Mouse (Mus musculus) intestine, postnatal 0 days (tissue): ENCODE data around the gene S100a7a. TPM values are rescaled to one million over a fixed set of nuclear protein-coding genes. Genes with fewer than 3 reads are reported as not detected.

Source experiments
- ATAC-seq: fragments of 200-750 bp; cut with Nextera tagmentation; 2 replicates; pipeline ENCODE4 v1.8.0; 2017; ENCODE audit warnings: mild to moderate bottlenecking, moderate TSS enrichment, moderate library complexity
- H3K27ac ChIP-seq: fragments of 300-500 bp; sonication (generic); 2 replicates; pipeline ENCODE4 v1.5.1; 2014; ENCODE audit warnings: mild to moderate bottlenecking, low read depth, low read length, moderate library complexity
- H3K27me3 ChIP-seq: fragments of 300-500 bp; sonication (generic); replicated peaks from 2 replicates; pipeline ENCODE4 v1.6.1; 2014; ENCODE audit warnings: low read length, mixed read lengths; ENCODE audit not compliant: control insufficient read depth, insufficient read depth
- H3K36me3 ChIP-seq: fragments of 300-500 bp; sonication (generic); 2 replicates; pipeline ENCODE4 v1.6.1; 2014; ENCODE audit warnings: mild to moderate bottlenecking, moderate library complexity; ENCODE audit not compliant: control insufficient read depth, insufficient read depth
- H3K4me1 ChIP-seq: fragments of 300-500 bp; sonication (generic); replicated peaks from 2 replicates; pipeline ENCODE4 v1.6.1; 2014; ENCODE audit warnings: antibody characterized with exemption, low read length, mixed read lengths; ENCODE audit not compliant: control insufficient read depth, insufficient read depth
- H3K4me2 ChIP-seq: fragments of 300-500 bp; sonication (generic); replicated peaks from 2 replicates; pipeline ENCODE4 v1.6.1; 2014; ENCODE audit warnings: low read depth, mild to moderate bottlenecking, moderate library complexity
- H3K4me3 ChIP-seq: fragments of 300-500 bp; sonication (generic); 2 replicates; pipeline ENCODE4 v1.5.1; 2014; ENCODE audit warnings: low read depth, low read length
- H3K9ac ChIP-seq: fragments of 300-500 bp; sonication (generic); 2 replicates; pipeline ENCODE4 v1.6.1; 2014; ENCODE audit warnings: mild to moderate bottlenecking, low read depth, low read length
- H3K9me3 ChIP-seq: fragments of 300-500 bp; sonication (generic); 2 replicates; pipeline ENCODE4 v1.6.1; 2016; ENCODE audit warnings: mixed run types; ENCODE audit not compliant: control insufficient read depth
- CTCF ChIP-seq: sonication (generic); IDR thresholded peaks from 2 replicates; pipeline ENCODE4 v1.5.1; 2016; ENCODE audit warnings: low read depth, mild to moderate bottlenecking, control low read depth, antibody characterized with exemption, moderate library complexity
- WGBS: fragments of 180-500 bp; shearing (Covaris S2); extraction: QIAGEN DNeasy Blood & Tissue Kit; methylation state at CpG from one replicate; pipeline ENCODE4 v1.1.7; 2014; 5-methylcytosine and 5-hydroxymethylcytosine counted together
- polyA plus RNA-seq: library from polyadenylated mRNA; unstranded; fragments of >200 nt; fragmentation: Nextera tagmentation; extraction: Ambion mirVana; gene quantifications from 2 replicates; pipeline ENCODE4 v1.2.1, GENCODE M21; 2015

Gene S100a7a
- polyA plus RNA-seq, 1 experiment from 2014 or later = 0.12 TPM

DNA sequence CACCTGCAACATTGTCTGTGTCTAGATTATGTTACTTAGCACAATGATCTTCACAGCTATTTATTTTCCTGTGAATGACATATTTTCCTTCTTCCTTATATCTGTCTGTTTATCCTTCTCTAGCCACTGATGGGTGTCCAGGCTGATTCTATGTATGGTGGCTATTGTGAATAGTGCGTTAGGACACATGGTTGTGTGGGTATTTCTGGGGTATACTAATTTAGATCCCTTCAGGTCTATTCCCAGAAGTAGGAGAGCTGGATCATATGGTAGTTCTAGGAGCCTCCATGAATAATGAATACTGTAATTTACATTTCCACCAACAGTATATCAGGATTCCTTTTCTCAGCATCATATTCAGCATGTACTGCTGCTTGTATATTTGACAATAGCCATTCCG lies 4.0 kb upstream of the S100a7a start:
- Histone ChIP-seq H3K4me2 (no peak overlapping the region), H3K27ac (no peak overlapping the region), H3K9me3 (no peaks in the 10 kb centered on the region), H3K4me1 (no peaks in the 10 kb centered on the region), H3K27me3 (no peaks in the 10 kb centered on the region), H3K36me3 (no peaks in the 10 kb centered on the region), H3K4me3 (no peak overlapping the region), H3K9ac (no peak overlapping the region)
- WGBS = 95% methylated on average over 2 of the region's 2 CpGs
- ATAC-seq = no peak
- no peak for TF ChIP-seq CTCF

DNA sequence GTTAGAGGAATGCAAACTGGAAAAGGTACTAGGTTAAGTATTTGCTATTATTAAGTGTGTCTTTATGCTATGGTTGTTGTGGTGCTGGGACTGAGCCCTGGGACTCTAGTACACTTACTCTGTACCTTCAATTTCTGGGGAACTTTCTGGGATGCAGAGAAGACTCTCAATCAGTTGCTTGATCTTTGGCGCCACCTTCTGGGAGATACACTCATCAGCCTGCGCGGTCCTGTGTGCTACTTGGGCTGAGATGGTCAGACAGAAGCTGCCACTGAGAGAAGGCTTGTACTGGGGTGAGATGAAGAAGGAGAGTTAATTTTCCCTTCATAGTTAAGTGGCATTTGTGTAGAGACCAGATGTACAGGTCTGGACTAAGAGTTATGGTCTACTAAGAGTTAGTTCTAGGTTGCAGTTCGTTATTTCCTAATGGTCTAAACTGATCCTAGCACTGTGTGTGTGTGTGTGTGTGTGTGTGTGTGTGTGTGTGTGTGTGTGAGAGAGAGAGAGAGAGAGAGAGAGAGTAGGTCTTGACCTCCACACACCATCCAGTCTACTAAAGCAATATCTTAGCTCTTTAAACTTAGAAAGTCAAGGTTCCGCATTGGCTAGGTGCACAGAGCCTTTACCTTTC lies 824 bp upstream of the S100a7a start:
- no peak for ATAC-seq
- Histone ChIP-seq H3K27me3 (no peaks in the 10 kb centered on the region), H3K36me3 (no peaks in the 10 kb centered on the region), H3K9ac (no peak overlapping the region), H3K27ac (no peak overlapping the region), H3K4me1 (no peaks in the 10 kb centered on the region), H3K9me3 (no peaks in the 10 kb centered on the region), H3K4me3 (no peak overlapping the region), H3K4me2 (no peak overlapping the region)
- WGBS = 39% methylated on average over 5 of the region's 5 CpGs
- peak; percentile 90 for TF ChIP-seq CTCF

DNA sequence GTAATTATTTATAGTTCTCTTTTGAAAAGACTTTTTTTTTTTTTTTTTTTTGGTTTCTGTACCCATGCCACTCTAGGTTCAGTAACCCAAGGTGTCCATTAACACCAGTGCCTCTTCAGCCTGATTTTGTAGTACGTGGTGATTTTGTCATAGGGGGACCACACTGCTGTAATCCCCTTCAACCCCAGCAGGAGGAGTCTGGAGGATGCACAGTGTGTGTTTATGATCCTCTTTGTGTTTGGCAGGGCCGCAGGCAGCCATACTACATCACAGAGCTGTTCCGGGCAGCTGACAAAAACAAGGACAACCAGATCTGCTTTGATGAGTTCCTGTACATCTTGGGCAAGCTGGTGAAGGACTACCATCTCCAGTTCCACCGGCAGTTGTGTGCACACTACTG lies 3.6 kb downstream of the S100a7a start:
- Histone ChIP-seq H3K27me3 (no peaks in the 10 kb centered on the region), H3K9ac (no peak overlapping the region), H3K4me2 (no peak overlapping the region), H3K9me3 (no peaks in the 10 kb centered on the region), H3K4me3 (no peak overlapping the region), H3K4me1 (no peaks in the 10 kb centered on the region), H3K36me3 (no peaks in the 10 kb centered on the region), H3K27ac (no peak overlapping the region)
- ATAC-seq = no peak
- TF ChIP-seq CTCF = peak; percentile 58
- WGBS = 71% methylated on average over 4 of the region's 4 CpGs

DNA sequence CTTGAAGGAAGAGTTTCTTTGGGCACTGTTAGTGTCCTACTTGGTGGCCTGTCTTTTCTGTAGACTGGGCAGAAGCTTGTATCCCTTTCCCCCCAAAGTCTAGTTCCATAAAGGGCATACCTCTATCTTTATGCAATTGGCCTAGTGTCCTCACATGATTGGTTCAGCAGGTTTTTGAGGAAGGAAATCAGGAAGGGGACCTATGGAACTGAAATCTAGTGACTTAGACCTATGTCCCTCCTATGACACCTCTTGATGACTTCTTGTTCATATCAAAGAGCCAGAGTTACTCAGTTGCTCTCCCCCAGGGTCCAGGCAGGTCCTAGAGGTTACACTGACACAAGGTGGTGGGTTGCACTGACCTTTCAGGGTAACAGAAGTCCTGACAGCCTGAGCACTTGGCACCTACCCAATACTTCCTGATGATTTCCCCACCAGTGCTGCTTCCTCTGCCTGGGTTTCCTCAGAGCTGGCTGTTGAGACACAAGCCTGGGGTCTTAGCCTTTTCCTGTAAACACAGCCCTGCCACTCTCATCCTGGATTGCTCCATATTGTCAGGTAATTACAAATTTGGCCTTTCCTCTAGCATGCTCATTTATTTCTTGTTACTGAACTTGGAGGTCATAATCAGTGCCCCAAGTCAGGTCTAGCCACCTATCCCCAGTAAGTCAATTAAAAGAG lies 5.7 kb downstream of the S100a7a start:
- H3K4me2 ChIP-seq = no peak overlapping the region
- no peak for TF ChIP-seq CTCF
- no peak for ATAC-seq
- H3K4me3 ChIP-seq = no peak overlapping the region
- no peaks in the 10 kb centered on the region for H3K36me3 ChIP-seq
- H3K27me3 ChIP-seq = no peaks in the 10 kb centered on the region
- H3K4me1 ChIP-seq = no peaks in the 10 kb centered on the region
- no peak overlapping the region for H3K9ac ChIP-seq
- no peak overlapping the region for H3K27ac ChIP-seq
- no peaks in the 10 kb centered on the region for H3K9me3 ChIP-seq

DNA sequence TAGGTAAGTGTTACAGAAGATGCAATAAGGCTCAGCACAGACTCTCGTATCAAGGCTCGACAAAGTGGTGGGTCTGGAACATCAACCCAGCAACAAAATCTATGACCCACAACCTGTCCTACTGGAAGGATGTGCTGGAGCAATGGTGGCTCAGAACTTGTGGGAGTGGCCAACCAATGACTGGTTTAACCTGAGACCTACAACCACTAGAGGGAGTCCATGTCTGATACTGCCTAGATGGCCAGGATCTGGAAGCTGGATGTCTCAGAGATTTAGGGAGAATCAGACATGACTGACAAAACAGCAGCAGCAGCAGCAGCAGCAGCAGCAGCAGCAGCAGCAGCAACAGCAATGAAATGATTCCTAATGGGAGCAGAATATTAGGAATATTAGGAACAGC lies 10.4 kb downstream of the S100a7a start:
- TF ChIP-seq CTCF = peak; percentile 67
- whole genome bisulfite sequencing = 76% methylated on average over 2 of the region's 2 CpGs
- no peak overlapping the region for H3K9ac ChIP-seq
- no peak overlapping the region for H3K27ac ChIP-seq
- no peaks in the 10 kb centered on the region for H3K27me3 ChIP-seq
- H3K4me3 ChIP-seq = no peak overlapping the region
- H3K4me2 ChIP-seq = no peak overlapping the region
- no peaks in the 10 kb centered on the region for H3K36me3 ChIP-seq
- no peaks in the 10 kb centered on the region for H3K4me1 ChIP-seq
- H3K9me3 ChIP-seq = no peaks in the 10 kb centered on the region
- ATAC-seq = no peak

DNA sequence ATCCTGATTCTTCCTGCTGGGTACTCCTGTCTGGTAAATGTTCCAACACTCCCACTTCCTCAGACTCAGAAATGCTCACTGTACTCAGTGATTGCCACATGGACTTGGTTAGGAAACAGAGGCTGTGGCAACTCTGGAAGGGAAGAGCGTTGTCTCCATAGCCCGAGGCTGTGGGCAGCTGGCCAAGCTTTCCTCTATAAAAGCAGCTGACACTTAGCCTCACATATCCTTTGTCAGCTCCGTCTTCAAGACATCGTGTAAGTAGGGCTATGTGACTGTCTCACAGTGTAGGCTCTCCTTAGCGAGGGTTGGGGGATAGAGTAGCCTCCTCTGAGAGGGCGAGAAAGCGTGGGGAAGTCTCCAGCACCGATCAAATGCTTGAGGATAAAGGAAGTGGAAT lies 15.0 kb downstream of the S100a7a start, which contains the start of gene S100a8:
S100a8 (plus strand) TSS at position 133 of the 400 bp plus-strand sequence.
- no peak within 1 kb of the TSS for H3K9ac ChIP-seq
- no peak within 1 kb of the TSS for H3K4me3 ChIP-seq
- H3K9me3 ChIP-seq = no peaks in the 10 kb centered on the region; the same call in 1 of the 2 replicates
- no peak within 1 kb of the TSS for H3K27ac ChIP-seq
- H3K27me3 ChIP-seq = no peaks in the 10 kb centered on the region
- no peak for TF ChIP-seq CTCF
- H3K36me3 ChIP-seq = no peaks in the 10 kb centered on the region
- no peaks in the 10 kb centered on the region for H3K4me1 ChIP-seq
- 58% methylated on average over 8 of the region's 8 CpGs for WGBS
- ATAC-seq = no peak
- H3K4me2 ChIP-seq = no peak within 1 kb of the TSS
